Comparison of ENCODE assay signal across 15 mouse cellular contexts in the genomic region with DNA sequence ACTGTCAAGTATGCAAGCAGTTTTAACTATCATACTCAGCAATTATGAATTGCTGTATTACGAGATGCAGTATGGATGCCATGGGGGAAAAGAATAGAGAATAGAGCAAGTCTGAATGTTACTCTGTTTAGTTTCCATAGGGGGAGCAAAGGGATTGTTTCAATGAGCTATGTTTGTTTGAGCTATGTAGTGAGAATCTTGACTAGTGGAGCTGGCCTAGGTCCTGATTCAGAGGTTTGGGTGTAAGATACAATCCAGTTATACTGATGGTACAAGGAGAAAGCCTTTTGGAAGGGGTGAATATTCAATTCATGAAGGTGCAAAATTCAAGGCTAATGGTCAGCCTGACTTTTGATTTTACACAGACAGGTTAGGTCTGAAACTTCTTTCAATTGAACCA. TPM values are rescaled to one million over a fixed set of nuclear protein-coding genes. Genes with fewer than 3 reads are reported as not detected.
DNase-seq lines count a peak whose midpoint lies in the region; ATAC-seq and TF ChIP-seq lines count a peak whose summit lies in the region.
"Had no signal": no experiment of that assay in that cellular context is flagged by ENCODE, and none has a peak within 500 bp of the region (broad histone marks: within the 10 kb centered on the region; RNA-seq: fewer than 3 reads in every experiment).

No protein-coding gene starts in this region.

- no peaks in the 10 kb centered on the region for H3K4me1 ChIP-seq in stomach, postnatal 0 days (replicated peaks; ENCODE audit: control insufficient read depth, insufficient read depth)
- no peaks in the 10 kb centered on the region for H3K4me1 ChIP-seq in thymus, adult 2 months (replicated peaks; ENCODE audit: control insufficient read depth, insufficient read depth, low read length)
- H3K4me1 ChIP-seq: neural tube, embryonic 15.5 days had no signal

- H3K27ac ChIP-seq in stomach, postnatal 0 days (replicated peaks) = no peak overlapping the region
- H3K27ac ChIP-seq in thymus, adult 2 months (ENCODE audit: control insufficient read depth, insufficient read depth, low read length) = no peak overlapping the region
- H3K27ac ChIP-seq: liver, embryonic 14.5 days; macrophage; neural tube, embryonic 15.5 days had no signal

- no peak overlapping the region for H3K4me2 ChIP-seq in stomach, postnatal 0 days (replicated peaks; ENCODE audit: low read depth)
- H3K4me2 ChIP-seq: neural tube, embryonic 15.5 days had no signal

- DNase-seq in kidney, postnatal 4 days = peak; percentile 10 to 13
- no peak for DNase-seq in kidney, adult 18-20 months
- DNase-seq in MEL-GATA-1-ER (ENCODE audit: extremely low read depth, low read depth) = peak; percentile 1
- DNase-seq in embryo, embryonic 9.5 days (ENCODE audit: extremely low spot score) = peak; percentile 10
- no peak for DNase-seq in stomach, postnatal 0 days (ENCODE audit: low spot score)
- no peak for DNase-seq in urinary bladder, adult 2 months (ENCODE audit: low spot score)
- no peak for DNase-seq in thymus, adult 2 months
- DNase-seq: adrenal gland, adult 2 months; cerebellum, adult 9-10 months; heart, adult 11 months; right cerebral cortex, postnatal 14 days; thymus, postnatal 14 days had no signal

- no peak overlapping the region for H3K4me3 ChIP-seq in stomach, postnatal 0 days (ENCODE audit: low read depth, low read length)
- H3K4me3 ChIP-seq in thymus, adult 2 months (ENCODE audit: control insufficient read depth, insufficient read depth, low read length) = no peak overlapping the region
- H3K4me3 ChIP-seq: neural tube, embryonic 15.5 days had no signal

- no peaks in the 10 kb centered on the region for H3K9me3 ChIP-seq in stomach, postnatal 0 days (ENCODE audit: control insufficient read depth, low read length)
- H3K9me3 ChIP-seq: neural tube, embryonic 15.5 days had no signal

- H3K9ac ChIP-seq in stomach, postnatal 0 days (ENCODE audit: low read length) = no peak overlapping the region
- H3K9ac ChIP-seq: liver, embryonic 14.5 days; neural tube, embryonic 15.5 days had no signal

- H3K27me3 ChIP-seq in stomach, postnatal 0 days (ENCODE audit: control insufficient read depth, insufficient read depth, low read length) = no peaks in the 10 kb centered on the region
- H3K27me3 ChIP-seq in thymus, adult 2 months (ENCODE audit: control insufficient read depth, insufficient read depth, low read length) = no peaks in the 10 kb centered on the region
- H3K27me3 ChIP-seq: neural tube, embryonic 15.5 days had no signal

- no peak for TF ChIP-seq POLR2A in thymus, adult 2 months (IDR thresholded peaks at IDR 0.05; ENCODE audit: control insufficient read depth, extremely low read depth, insufficient read depth, low read length, poor library complexity)

- TF ChIP-seq CTCF in stomach, postnatal 0 days (IDR thresholded peaks at IDR 0.05; ENCODE audit: low read depth) = peak; percentile 36
- no peak for TF ChIP-seq CTCF in thymus, adult 2 months (IDR thresholded peaks at IDR 0.05; ENCODE audit: borderline replicate concordance, control insufficient read depth, extremely low read depth, insufficient read depth, low read length, poor library complexity)

- ATAC-seq in stomach, postnatal 0 days (ENCODE audit: low FRiP score, low TSS enrichment) = no peak

- 86% methylated on average over 1 of the region's 1 CpGs for WGBS in stomach, postnatal 0 days
- WGBS in thymus, adult 2 months = 73% methylated on average over 1 of the region's 1 CpGs

- no peak for TF ChIP-seq EP300 in stomach, postnatal 0 days (optimal IDR thresholded peaks at IDR 0.05)

- H3K36me3 ChIP-seq in stomach, postnatal 0 days (ENCODE audit: control insufficient read depth, insufficient read depth, low read length) = no peaks in the 10 kb centered on the region
- no peaks in the 10 kb centered on the region for H3K36me3 ChIP-seq in thymus, adult 2 months (ENCODE audit: control insufficient read depth, insufficient read depth, low read length)
- H3K36me3 ChIP-seq: neural tube, embryonic 15.5 days had no signal

RNA-seq across cellular contexts. Expression of a gene that starts 45.1 kb away (rescaled TPM):
- polyA plus RNA-seq in stomach, postnatal 0 days (2015; fragmentation: Nextera tagmentation; extraction: Ambion mirVana) = 0.31 and 0.45 TPM in 2 replicates
- 0.03 and 0.06 TPM in 2 replicates for polyA plus RNA-seq in urinary bladder, adult 2 months (2012; rRNA removed)
- polyA plus RNA-seq in thymus, adult 2 months (2012; rRNA removed) = 0.22 and 0.66 TPM in 2 replicates
- polyA plus RNA-seq: macrophage had no signal

Comparison
In these comparisons a context has a peak if more than half of its experiments do, and no peak if none do; other contexts are left out.
1. DNase-seq: peak in kidney, postnatal 4 days (2 of 2), MEL-GATA-1-ER (single experiment) and embryo, embryonic 9.5 days (single experiment); none in kidney, adult 18-20 months (single experiment), stomach, postnatal 0 days (single experiment), urinary bladder, adult 2 months (single experiment) and thymus, adult 2 months (single experiment).